Mouse (Mus musculus): ENCODE results near the gene Tshz2. TPM values are rescaled to one million over a fixed set of nuclear protein-coding genes. Genes with fewer than 3 reads are reported as not detected.

The Tshz2 gene
- polyA plus RNA-seq, 2 experiments, result 0.43 to 1.5 TPM

- no peak for DNase-seq (ENCODE audit: low read depth in 3 of 3, low spot score in 3 of 3)
- no peaks in the 10 kb centered on the region for H3K9me3 ChIP-seq (ENCODE audit: control insufficient read depth, low read length)
- H3K4me1 ChIP-seq (replicated peaks; ENCODE audit: control insufficient read depth in 2 of 2, insufficient read depth in 2 of 2, low read length in 1 of 2), result peaks cover 0 to 7% of the 10 kb centered on the region in 2 experiments; a peak in 3 of 4 replicates
- no peak overlapping the region for H3K9ac ChIP-seq (replicated peaks)
- TF ChIP-seq CTCF (IDR thresholded peaks at IDR 0.05; ENCODE audit: low read depth), result no peak
- no peak for TF ChIP-seq EP300 (IDR thresholded peaks at IDR 0.05; ENCODE audit: low read depth)
- WGBS (ENCODE audit: insufficient replicate concordance), result 76% methylated on average over 7 of the region's 7 CpGs
- no peak overlapping the region for H3K27ac ChIP-seq
- no peak overlapping the region for H3K4me2 ChIP-seq (ENCODE audit: low read depth)
- no peak for ATAC-seq (ENCODE audit: insufficient read depth)
- H3K27me3 ChIP-seq (ENCODE audit: control insufficient read depth, insufficient read depth, low read length), result no peaks in the 10 kb centered on the region
- no peaks in the 10 kb centered on the region for H3K36me3 ChIP-seq (replicated peaks; ENCODE audit: control insufficient read depth, insufficient read depth, low read depth)
- no peak overlapping the region for H3K4me3 ChIP-seq (ENCODE audit: insufficient read depth in 1 of 2, low read depth in 2 of 2, low read length in 2 of 2)
Observed at GRCm38 (mm10) chr2:169755091-169755490, 122.3 kb downstream of the Tshz2 start.

GRCm38 (mm10) chr2:169758120-169758519 lies 125.3 kb downstream of the Tshz2 start:
- Histone ChIP-seq H3K9ac (replicated peaks) (no peak overlapping the region), H3K4me3 (ENCODE audit: insufficient read depth in 1 of 2, low read depth in 2 of 2, low read length in 2 of 2) (no peak overlapping the region), H3K9me3 (ENCODE audit: control insufficient read depth, low read length) (no peaks in the 10 kb centered on the region), H3K27me3 (ENCODE audit: control insufficient read depth, insufficient read depth, low read length) (no peaks in the 10 kb centered on the region), H3K4me1 (replicated peaks; ENCODE audit: control insufficient read depth in 2 of 2, insufficient read depth in 2 of 2, low read length in 1 of 2) (no peaks in the 10 kb centered on the region; a peak in 1 of 4 replicates), H3K36me3 (replicated peaks; ENCODE audit: control insufficient read depth, insufficient read depth, low read depth) (no peaks in the 10 kb centered on the region), H3K27ac (no peak overlapping the region), H3K4me2 (ENCODE audit: low read depth) (no peak overlapping the region)
- ATAC-seq (ENCODE audit: insufficient read depth) (no peak), DNase-seq (ENCODE audit: low read depth in 3 of 3, low spot score in 3 of 3) (no peak)
- TF ChIP-seq EP300 (IDR thresholded peaks at IDR 0.05; ENCODE audit: low read depth) (no peak), CTCF (IDR thresholded peaks at IDR 0.05; ENCODE audit: low read depth) (no peak)
- WGBS (ENCODE audit: insufficient replicate concordance), result 39% methylated on average over 6 of the region's 6 CpGs

- DNase-seq (ENCODE audit: low read depth in 3 of 3, low spot score in 3 of 3) (no peak), ATAC-seq (ENCODE audit: insufficient read depth) (no peak)
- no peak overlapping the region for H3K27ac ChIP-seq
- H3K9ac ChIP-seq (replicated peaks), result no peak overlapping the region
- no peaks in the 10 kb centered on the region for H3K9me3 ChIP-seq (ENCODE audit: control insufficient read depth, low read length)
- no peaks in the 10 kb centered on the region for H3K27me3 ChIP-seq (ENCODE audit: control insufficient read depth, insufficient read depth, low read length)
- 77% methylated on average over 1 of the region's 1 CpGs for WGBS (ENCODE audit: insufficient replicate concordance)
- no peaks in the 10 kb centered on the region; a peak in 1 of 4 replicates for H3K4me1 ChIP-seq (replicated peaks; ENCODE audit: control insufficient read depth in 2 of 2, insufficient read depth in 2 of 2, low read length in 1 of 2)
- no peak overlapping the region for H3K4me2 ChIP-seq (ENCODE audit: low read depth)
- TF ChIP-seq EP300 (IDR thresholded peaks at IDR 0.05; ENCODE audit: low read depth) (no peak), CTCF (IDR thresholded peaks at IDR 0.05; ENCODE audit: low read depth) (peak; percentile 33; the same call in 1 of the 2 replicates)
- H3K4me3 ChIP-seq (ENCODE audit: insufficient read depth in 1 of 2, low read depth in 2 of 2, low read length in 2 of 2), result no peak overlapping the region
- no peaks in the 10 kb centered on the region for H3K36me3 ChIP-seq (replicated peaks; ENCODE audit: control insufficient read depth, insufficient read depth, low read depth)
Observed at GRCm38 (mm10) chr2:169760117-169760516, 127.3 kb downstream of the Tshz2 start.

GRCm38 (mm10) chr2:169761726-169762125 lies 128.9 kb downstream of the Tshz2 start:
- Histone ChIP-seq H3K9ac (replicated peaks) (no peak overlapping the region), H3K36me3 (replicated peaks; ENCODE audit: control insufficient read depth, insufficient read depth, low read depth) (no peaks in the 10 kb centered on the region), H3K4me2 (ENCODE audit: low read depth) (no peak overlapping the region), H3K27me3 (ENCODE audit: control insufficient read depth, insufficient read depth, low read length) (no peaks in the 10 kb centered on the region), H3K4me3 (ENCODE audit: insufficient read depth in 1 of 2, low read depth in 2 of 2, low read length in 2 of 2) (no peak overlapping the region), H3K27ac (no peak overlapping the region), H3K4me1 (replicated peaks; ENCODE audit: control insufficient read depth in 2 of 2, insufficient read depth in 2 of 2, low read length in 1 of 2) (peaks cover 0 to 7% of the 10 kb centered on the region in 2 experiments; a peak in 2 of 4 replicates), H3K9me3 (ENCODE audit: control insufficient read depth, low read length) (no peaks in the 10 kb centered on the region)
- no peak for ATAC-seq (ENCODE audit: insufficient read depth)
- WGBS (ENCODE audit: insufficient replicate concordance), result 30% methylated on average over 3 of the region's 3 CpGs
- DNase-seq (ENCODE audit: low read depth in 3 of 3, low spot score in 3 of 3), result no peak
- TF ChIP-seq CTCF (IDR thresholded peaks at IDR 0.05; ENCODE audit: low read depth) (no peak), EP300 (IDR thresholded peaks at IDR 0.05; ENCODE audit: low read depth) (no peak)

GRCm38 (mm10) chr2:169762301-169762700 lies 129.5 kb downstream of the Tshz2 start:
- no peak for TF ChIP-seq EP300 (IDR thresholded peaks at IDR 0.05; ENCODE audit: low read depth)
- TF ChIP-seq CTCF (IDR thresholded peaks at IDR 0.05; ENCODE audit: low read depth), result no peak
- 64% methylated on average over 8 of the region's 8 CpGs for WGBS (ENCODE audit: insufficient replicate concordance)
- Histone ChIP-seq H3K9me3 (ENCODE audit: control insufficient read depth, low read length) (no peaks in the 10 kb centered on the region), H3K9ac (replicated peaks) (no peak overlapping the region), H3K36me3 (replicated peaks; ENCODE audit: control insufficient read depth, insufficient read depth, low read depth) (no peaks in the 10 kb centered on the region), H3K4me3 (ENCODE audit: insufficient read depth in 1 of 2, low read depth in 2 of 2, low read length in 2 of 2) (no peak overlapping the region), H3K4me2 (ENCODE audit: low read depth) (no peak overlapping the region), H3K27me3 (ENCODE audit: control insufficient read depth, insufficient read depth, low read length) (no peaks in the 10 kb centered on the region), H3K4me1 (replicated peaks; ENCODE audit: control insufficient read depth in 2 of 2, insufficient read depth in 2 of 2, low read length in 1 of 2) (peaks cover 0 to 11% of the 10 kb centered on the region in 2 experiments; a peak in 2 of 4 replicates), H3K27ac (no peak overlapping the region)
- no peak for DNase-seq (ENCODE audit: low read depth in 3 of 3, low spot score in 3 of 3)
- no peak for ATAC-seq (ENCODE audit: insufficient read depth)

All from liver, embryonic 14.5 days (tissue).